Mouse (Mus musculus): ENCODE measurements around the gene Sh3rf1.

Gene Sh3rf1

GRCm38 (mm10) chr8:61223729-61224379 lies at the start of gene Sh3rf1:
Sh3rf1 (plus strand) TSS chr8:61223872.
- in situ Hi-C loops (cut with MboI; ENCODE audit: low pct_unique_long_range_greater_than_20kb in 1 of 2, low sequenced_read_pairs in 2 of 2, unreplicated experiment in 1 of 2) = no loop called here

GRCm38 (mm10) chr8:61173921-61174492 lies 49.7 kb upstream of the Sh3rf1 start:
- in situ Hi-C loops (cut with MboI; ENCODE audit: low pct_unique_long_range_greater_than_20kb in 1 of 2, low sequenced_read_pairs in 2 of 2, unreplicated experiment in 1 of 2) = no loop called here

- in situ Hi-C loops (cut with MboI; ENCODE audit: low pct_unique_long_range_greater_than_20kb in 1 of 2, low sequenced_read_pairs in 2 of 2, unreplicated experiment in 1 of 2) = no loop called here
Measured at GRCm38 (mm10) chr8:61175876-61176275, 47.8 kb upstream of the Sh3rf1 start.

- in situ Hi-C loops (cut with MboI; ENCODE audit: low pct_unique_long_range_greater_than_20kb in 1 of 2, low sequenced_read_pairs in 2 of 2, unreplicated experiment in 1 of 2) = no loop called here
Measured at GRCm38 (mm10) chr8:61177680-61178593, 45.7 kb upstream of the Sh3rf1 start.

- in situ Hi-C loops (cut with MboI; ENCODE audit: low pct_unique_long_range_greater_than_20kb in 1 of 2, low sequenced_read_pairs in 2 of 2, unreplicated experiment in 1 of 2) = no loop called here
Measured at GRCm38 (mm10) chr8:61178594-61179140, 45.0 kb upstream of the Sh3rf1 start.

- in situ Hi-C loops (cut with MboI; ENCODE audit: low pct_unique_long_range_greater_than_20kb in 1 of 2, low sequenced_read_pairs in 2 of 2, unreplicated experiment in 1 of 2) = no loop called here
Measured at GRCm38 (mm10) chr8:61181592-61181991, 42.1 kb upstream of the Sh3rf1 start.

GRCm38 (mm10) chr8:61182020-61182419 lies 41.7 kb upstream of the Sh3rf1 start:
- in situ Hi-C loops (cut with MboI; ENCODE audit: low pct_unique_long_range_greater_than_20kb in 1 of 2, low sequenced_read_pairs in 2 of 2, unreplicated experiment in 1 of 2) = no loop called here

- in situ Hi-C loops (cut with MboI; ENCODE audit: low pct_unique_long_range_greater_than_20kb in 1 of 2, low sequenced_read_pairs in 2 of 2, unreplicated experiment in 1 of 2) = no loop called here
Measured at GRCm38 (mm10) chr8:61185274-61186198, 38.1 kb upstream of the Sh3rf1 start.

GRCm38 (mm10) chr8:61194306-61194925 lies 29.3 kb upstream of the Sh3rf1 start:
- in situ Hi-C loops (cut with MboI; ENCODE audit: low pct_unique_long_range_greater_than_20kb in 1 of 2, low sequenced_read_pairs in 2 of 2, unreplicated experiment in 1 of 2) = no loop called here

GRCm38 (mm10) chr8:61200254-61200887 lies 23.3 kb upstream of the Sh3rf1 start:
- in situ Hi-C loops (cut with MboI; ENCODE audit: low pct_unique_long_range_greater_than_20kb in 1 of 2, low sequenced_read_pairs in 2 of 2, unreplicated experiment in 1 of 2) = no loop called here

- in situ Hi-C loops (cut with MboI; ENCODE audit: low pct_unique_long_range_greater_than_20kb in 1 of 2, low sequenced_read_pairs in 2 of 2, unreplicated experiment in 1 of 2) = no loop called here
Measured at GRCm38 (mm10) chr8:61203035-61203826, 20.4 kb upstream of the Sh3rf1 start.

- in situ Hi-C loops (cut with MboI; ENCODE audit: low pct_unique_long_range_greater_than_20kb in 1 of 2, low sequenced_read_pairs in 2 of 2, unreplicated experiment in 1 of 2) = no loop called here
Measured at GRCm38 (mm10) chr8:61206876-61207275, 16.8 kb upstream of the Sh3rf1 start.

GRCm38 (mm10) chr8:61207636-61208035 lies 16.0 kb upstream of the Sh3rf1 start:
- in situ Hi-C loops (cut with MboI; ENCODE audit: low pct_unique_long_range_greater_than_20kb in 1 of 2, low sequenced_read_pairs in 2 of 2, unreplicated experiment in 1 of 2) = no loop called here

GRCm38 (mm10) chr8:61208719-61209118 lies 15.0 kb upstream of the Sh3rf1 start:
- in situ Hi-C loops (cut with MboI; ENCODE audit: low pct_unique_long_range_greater_than_20kb in 1 of 2, low sequenced_read_pairs in 2 of 2, unreplicated experiment in 1 of 2) = no loop called here

- in situ Hi-C loops (cut with MboI; ENCODE audit: low pct_unique_long_range_greater_than_20kb in 1 of 2, low sequenced_read_pairs in 2 of 2, unreplicated experiment in 1 of 2) = no loop called here
Measured at GRCm38 (mm10) chr8:61210836-61211235, 12.8 kb upstream of the Sh3rf1 start.

GRCm38 (mm10) chr8:61215081-61215819 lies 8.4 kb upstream of the Sh3rf1 start:
- in situ Hi-C loops (cut with MboI; ENCODE audit: low pct_unique_long_range_greater_than_20kb in 1 of 2, low sequenced_read_pairs in 2 of 2, unreplicated experiment in 1 of 2) = no loop called here

All from mouse embryonic stem cell (cell line).